Mouse (Mus musculus) layer of hippocampus, adult 18-20 months (tissue): ENCODE measurements at regions not wholly inside any gene's neighbourhood (a gene's known extent, or its start where the extent isn't known, plus 50 kb on each side); places are given as distances from the start of the nearest gene placed in this dataset.

ENCODE experiments used
- DNase-seq, 2 experiments: peaks; one replicate each; pipeline ENCODE4 v3.0.0; 2022; ENCODE audit warnings: low spot score in 2 of 2

DNA sequence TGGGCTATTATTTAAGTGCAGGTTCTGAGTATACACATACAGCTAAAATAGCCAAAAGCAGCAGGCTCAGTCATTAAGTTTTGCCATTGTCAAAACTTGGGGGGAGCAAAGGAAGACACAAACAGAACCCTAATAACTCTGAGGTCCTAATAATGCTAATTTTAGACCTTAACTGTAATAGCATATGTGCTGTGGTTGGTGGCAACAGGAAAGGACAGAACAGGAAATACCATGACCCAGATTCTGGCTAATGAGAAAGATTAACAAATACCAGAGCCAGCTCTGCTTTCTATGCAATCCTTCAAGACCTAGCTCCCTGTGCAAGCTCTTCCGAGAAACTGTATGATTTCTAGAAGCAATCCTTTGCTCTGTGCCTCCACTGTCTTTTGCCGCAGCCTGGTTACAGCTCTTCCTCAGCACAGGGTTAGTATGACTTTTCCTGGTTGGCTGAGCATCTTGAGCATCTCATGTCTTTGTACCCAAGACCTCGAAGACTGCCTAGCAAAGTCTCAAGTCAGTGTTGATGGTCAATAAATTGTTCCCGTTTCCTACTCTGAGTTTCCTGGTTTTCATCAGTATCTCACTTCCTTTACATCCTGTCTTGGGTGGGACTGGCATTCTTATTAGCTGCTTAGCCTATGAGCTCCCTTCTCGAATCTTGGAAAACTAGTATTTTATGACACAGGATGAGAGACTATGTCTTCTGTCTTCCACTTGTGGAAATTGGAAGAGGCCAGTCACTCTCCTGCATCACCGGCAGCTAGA is 49.9 kb upstream of the Eed start:
- no peak for DNase-seq

DNA sequence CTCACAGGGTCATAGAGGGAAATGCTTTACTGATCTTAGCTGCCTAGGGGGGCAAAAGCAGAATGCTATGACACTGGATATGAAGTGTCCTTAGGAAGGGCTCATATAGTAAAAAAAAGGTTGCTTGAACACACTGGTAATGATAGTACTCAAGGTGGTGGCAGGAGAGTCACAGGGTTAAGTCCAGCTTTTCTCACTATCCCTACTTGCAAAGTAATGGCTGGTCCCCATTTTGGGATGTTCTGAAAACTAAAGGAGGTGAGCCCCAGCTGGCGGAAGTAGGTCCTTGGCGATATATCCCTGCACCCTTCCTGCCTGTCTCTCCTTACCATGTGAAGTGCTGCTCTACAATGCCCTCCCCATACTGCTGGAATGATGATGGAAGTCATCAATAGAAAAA is 52.3 kb upstream of the Eed start:
- no peak for DNase-seq

DNA sequence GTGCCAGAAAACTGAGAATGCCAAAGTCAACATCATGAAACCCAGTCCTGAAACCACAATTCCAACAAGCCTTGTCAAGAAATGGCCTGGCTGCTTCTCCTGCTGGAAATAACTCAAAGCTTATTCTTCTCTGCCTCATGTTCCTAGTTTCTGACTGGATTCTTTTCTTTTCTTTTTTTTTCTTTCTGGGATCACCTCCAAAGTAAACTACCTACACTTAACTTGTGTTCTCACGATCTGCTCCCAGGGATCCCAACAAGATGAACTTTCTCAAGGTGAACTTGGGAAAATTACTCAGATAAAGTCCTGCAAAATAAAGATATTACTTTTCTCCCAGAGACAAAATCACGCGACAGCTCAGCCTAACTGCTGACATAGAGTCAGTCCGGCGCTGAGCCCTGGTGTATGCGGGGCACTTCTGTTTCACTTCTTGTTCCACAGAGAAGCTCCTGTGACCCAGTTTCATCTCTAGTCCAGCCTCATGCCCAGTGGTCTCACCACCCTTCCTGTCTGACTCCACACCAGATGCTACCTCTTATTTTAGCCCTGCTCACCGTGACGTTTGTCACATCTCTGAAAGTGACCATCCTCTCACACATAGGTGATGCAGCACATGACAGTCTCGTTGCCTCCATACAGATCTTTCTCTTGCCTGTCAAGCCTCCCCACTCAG is 53.0 kb upstream of the Eed start:
- DNase-seq: no peak

DNA sequence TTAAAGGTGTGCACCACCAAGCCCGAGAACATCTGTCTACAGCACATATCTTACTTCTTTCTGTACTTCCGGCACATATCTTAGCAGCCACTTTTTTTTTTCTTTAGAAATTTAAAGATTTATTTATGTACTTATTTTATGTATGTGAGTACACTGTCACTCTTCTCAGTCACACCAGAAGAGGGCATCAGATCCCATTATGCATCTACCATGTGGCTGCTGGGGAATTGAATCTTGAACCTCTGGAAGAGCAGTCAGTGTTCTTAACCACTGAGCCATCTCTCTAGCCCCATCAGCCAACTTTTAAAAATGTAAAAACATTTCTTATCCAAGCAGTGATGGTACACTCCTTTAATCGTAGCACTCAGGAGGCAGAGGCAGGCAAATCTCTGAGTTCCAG is 53.7 kb upstream of the Eed start:
- DNase-seq: no peak

DNA sequence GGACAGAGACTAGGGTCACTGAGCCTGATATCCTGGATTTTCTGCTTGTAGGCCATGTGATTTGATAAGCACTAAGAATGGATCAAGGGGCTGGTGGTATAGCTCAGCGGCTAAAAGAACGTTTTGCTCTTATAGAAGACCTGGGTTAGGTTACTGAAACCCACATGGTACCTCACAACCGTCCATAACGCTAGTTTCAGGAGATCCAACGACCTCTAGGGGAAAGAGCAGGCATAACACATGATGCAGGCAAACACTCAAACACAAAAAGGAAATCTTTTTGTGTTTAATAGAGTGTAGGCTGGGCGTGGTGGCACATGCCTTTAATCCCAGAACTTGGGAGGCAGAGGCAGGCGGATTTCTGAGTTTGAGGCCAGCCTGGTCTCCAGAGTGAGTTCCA is 54.6 kb upstream of the Eed start:
- no peak for DNase-seq

- DNase-seq: no peak
These were observed 57.0 kb upstream of the Eed start for GRCm38 (mm10) chr7:90037736-90038135.

GRCm38 (mm10) chr7:90039504-90039903 is 58.7 kb upstream of the Eed start:
- no peak for DNase-seq

GRCm38 (mm10) chr7:90040581-90041340 is 60.0 kb upstream of the Eed start:
- DNase-seq: no peak

- DNase-seq: no peak
These were observed 60.8 kb upstream of the Eed start for GRCm38 (mm10) chr7:90041565-90042024.

DNA sequence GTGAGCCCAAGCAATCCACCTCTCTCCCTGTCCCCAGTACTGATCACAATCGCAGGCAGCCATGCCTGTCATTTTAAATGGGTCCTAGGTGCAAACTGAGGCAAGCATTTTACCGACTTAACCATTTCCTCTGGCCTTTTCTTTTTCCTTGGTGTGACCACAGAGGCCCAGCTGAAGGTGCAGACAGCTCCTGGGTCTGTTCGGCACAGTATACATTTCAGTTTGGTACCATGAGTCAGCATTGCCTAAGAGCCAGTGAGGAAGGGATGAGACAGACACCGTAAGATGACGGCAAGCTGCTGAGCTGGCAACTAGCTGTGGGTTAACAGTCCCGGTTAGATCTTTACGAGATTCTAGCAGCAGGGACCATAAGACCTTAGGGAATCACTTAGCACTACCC is 61.6 kb upstream of the Eed start:
- DNase-seq: no peak

DNA sequence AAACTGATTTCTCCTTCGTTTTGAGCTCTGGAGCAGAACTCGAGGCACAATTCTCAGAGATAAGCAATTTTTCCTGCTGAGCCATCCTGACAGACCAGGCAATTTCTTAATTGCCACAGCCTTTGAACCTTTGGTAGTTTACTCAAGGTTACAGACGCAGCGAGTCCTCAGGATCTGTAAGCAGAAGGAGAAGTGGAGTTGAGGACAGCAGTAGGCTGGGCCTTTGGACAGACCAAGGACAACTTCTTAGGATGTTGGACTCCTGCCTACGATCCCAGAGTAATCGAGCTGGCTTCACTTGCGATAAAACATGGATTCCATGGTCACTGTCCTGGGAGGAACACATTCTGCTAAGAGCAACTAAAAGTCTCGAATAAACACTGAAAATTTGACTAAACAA is 62.7 kb upstream of the Eed start:
- no peak for DNase-seq

- DNase-seq: no peak
These were observed 63.4 kb upstream of the Eed start for GRCm38 (mm10) chr7:90044100-90044698.

GRCm38 (mm10) chr7:90045208-90045800 is 64.5 kb upstream of the Eed start:
- no peak for DNase-seq

GRCm38 (mm10) chr7:90046228-90046627 is 65.4 kb upstream of the Eed start:
- no peak for DNase-seq

DNA sequence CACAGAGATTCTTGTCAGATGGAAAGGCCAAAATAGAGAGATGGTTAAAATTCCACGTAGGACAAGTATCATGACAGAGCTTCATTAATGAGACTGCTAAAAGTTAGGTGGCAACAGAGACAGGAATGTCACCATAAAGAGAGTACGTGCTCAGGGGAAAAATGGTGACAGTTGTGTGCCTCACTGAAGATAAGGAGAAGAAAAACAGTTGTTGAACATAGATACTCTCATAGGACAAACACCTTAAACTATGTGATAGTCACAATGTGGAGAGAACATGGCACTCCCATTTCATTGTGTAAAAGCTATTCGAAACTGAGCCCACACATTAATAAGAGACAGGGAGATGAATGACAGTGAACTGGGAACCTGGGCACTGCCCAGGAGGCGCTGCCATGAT is 66.1 kb upstream of the Eed start:
- DNase-seq: no peak

GRCm38 (mm10) chr7:90048401-90049307 is 67.9 kb upstream of the Eed start:
- no peak for DNase-seq

DNA sequence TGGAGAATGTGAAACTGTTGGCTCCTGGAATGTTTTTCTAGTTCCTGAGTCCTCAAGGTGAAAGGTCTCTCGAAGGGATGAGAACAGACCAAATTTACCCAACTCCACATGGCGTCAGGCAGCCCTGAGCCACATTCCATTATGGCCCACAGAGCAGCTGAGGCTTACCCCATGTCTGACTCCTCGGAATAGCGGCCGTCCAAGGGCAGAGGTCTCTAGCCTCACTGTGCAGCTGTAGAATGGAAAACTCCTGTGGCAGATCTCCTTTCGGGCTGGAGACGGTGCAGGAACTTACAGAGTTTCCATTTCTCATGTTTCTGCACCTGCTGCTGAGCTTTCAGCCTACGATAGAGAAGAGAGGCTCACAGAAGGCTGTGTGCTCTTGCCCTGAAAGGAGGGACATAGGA is 69.1 kb upstream of the Eed start:
- DNase-seq: no peak

DNA sequence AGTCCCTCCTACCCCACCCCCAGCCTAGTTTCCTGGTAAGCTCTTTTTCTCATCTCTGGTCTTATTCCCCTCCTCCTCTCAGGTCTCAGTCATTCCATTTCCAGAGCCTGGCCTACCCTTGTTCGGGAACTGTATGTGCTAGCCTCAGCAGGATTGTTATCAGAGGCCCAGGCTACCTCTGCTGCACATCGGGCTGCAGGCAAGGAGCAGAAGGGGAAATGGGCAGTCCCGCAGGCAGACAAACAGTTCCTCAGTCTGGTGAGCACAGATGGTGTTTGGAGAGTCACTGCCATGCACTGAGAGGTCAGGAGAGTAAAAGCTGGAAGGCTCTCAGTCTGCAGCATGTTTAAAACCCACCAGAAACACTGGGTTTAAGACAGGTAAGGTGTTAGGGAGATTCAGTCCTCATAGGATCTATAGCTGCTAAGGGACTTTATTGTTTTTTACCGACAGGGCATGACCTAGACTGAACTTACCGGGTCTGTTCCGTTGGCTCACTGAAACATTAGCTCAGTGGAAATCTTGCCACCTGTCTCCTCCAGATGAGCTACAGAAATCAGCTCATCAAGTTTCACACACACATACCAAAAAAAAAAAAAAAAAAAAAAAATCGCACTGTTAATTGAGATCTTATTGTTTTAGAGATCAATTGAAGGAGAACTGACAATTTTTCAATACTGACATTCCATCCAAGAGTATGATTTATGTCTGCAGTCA is 74.2 kb upstream of the Eed start:
- DNase-seq: no peak

DNA sequence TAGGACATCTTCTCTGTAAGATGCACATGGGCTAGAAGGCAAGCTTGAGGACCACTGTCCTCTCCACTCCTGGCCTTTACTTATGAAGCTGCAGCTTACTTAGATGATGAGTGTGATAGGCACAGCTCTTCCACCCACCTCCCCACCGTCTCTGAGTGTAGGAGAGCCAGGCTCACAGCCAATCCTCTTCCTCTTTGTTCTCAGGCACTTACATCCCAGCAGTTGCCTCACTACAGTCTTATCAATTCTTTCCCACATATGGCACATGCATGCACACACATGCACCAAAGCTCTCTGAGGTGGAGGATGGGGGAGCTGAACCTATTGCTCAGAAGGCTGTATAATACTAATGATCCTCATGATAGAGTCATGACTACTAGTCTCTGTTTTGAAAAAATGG is 72.1 kb upstream of the Picalm start:
- DNase-seq: no peak

GRCm38 (mm10) chr7:90058636-90059035 is 71.4 kb upstream of the Picalm start:
- no peak for DNase-seq
